Mouse (Mus musculus) limb, embryonic 15.5 days (tissue): ENCODE measurements around the gene Grik4. TPM values are rescaled to one million over a fixed set of nuclear protein-coding genes. Genes with fewer than 3 reads are reported as not detected.

ENCODE experiments used
- ATAC-seq: fragments of 200-750 bp; cut with Nextera tagmentation; 2 replicates; pipeline ENCODE4 v1.8.0; 2017; ENCODE audit warnings: low read depth, moderate TSS enrichment; ENCODE audit not compliant: insufficient number of reproducible peaks, low FRiP score, low TSS enrichment
- H3K27ac ChIP-seq: fragments of 300-500 bp; sonication (generic); 2 replicates; pipeline ENCODE4 v1.5.1; 2015; ENCODE audit warnings: moderate library complexity, mild to moderate bottlenecking, inconsistent platforms
- H3K27me3 ChIP-seq: fragments of 300-500 bp; sonication (generic); 2 replicates; pipeline ENCODE4 v1.6.1; 2015; ENCODE audit warnings: inconsistent platforms
- H3K36me3 ChIP-seq: fragments of 300-500 bp; sonication (generic); 2 replicates; pipeline ENCODE4 v1.6.1; 2015; ENCODE audit warnings: inconsistent platforms
- H3K4me1 ChIP-seq: fragments of 300-500 bp; sonication (generic); 2 replicates; pipeline ENCODE4 v1.6.1; 2015; ENCODE audit warnings: inconsistent platforms
- H3K4me2 ChIP-seq: fragments of 300-500 bp; sonication (generic); 2 replicates; pipeline ENCODE4 v1.6.1; 2015; ENCODE audit warnings: mild to moderate bottlenecking, inconsistent platforms
- H3K4me3 ChIP-seq: fragments of 300-500 bp; sonication (generic); 2 replicates; pipeline ENCODE4 v1.5.1; 2015; ENCODE audit warnings: mild to moderate bottlenecking, inconsistent platforms
- H3K9ac ChIP-seq: fragments of 300-500 bp; sonication (generic); 2 replicates; pipeline ENCODE4 v1.6.1; 2015; ENCODE audit warnings: inconsistent platforms
- H3K9me3 ChIP-seq: fragments of 300-500 bp; sonication (generic); 2 replicates; pipeline ENCODE4 v1.6.1; 2016; ENCODE audit warnings: inconsistent platforms
- WGBS: fragments of 180-500 bp; shearing (Covaris S2); methylation state at CpG from one replicate; pipeline ENCODE4 v1.1.7; 2015; 5-methylcytosine and 5-hydroxymethylcytosine counted together
- polyA plus RNA-seq: library from polyadenylated mRNA; unstranded; fragments of >200 nt; fragmentation: Nextera tagmentation; extraction: Ambion mirVana; gene quantifications from 2 replicates; pipeline ENCODE4 v1.2.1, GENCODE M21; 2015

Grik4 gene
- polyA plus RNA-seq, 1 experiment from 2014 or later = 1.4 TPM

GRCm38 (mm10) chr9:42816815-42817214, 127.5 kb downstream of the Grik4 start:
- WGBS = 73% methylated on average over 1 of the region's 1 CpGs
- no peak for ATAC-seq

DNA sequence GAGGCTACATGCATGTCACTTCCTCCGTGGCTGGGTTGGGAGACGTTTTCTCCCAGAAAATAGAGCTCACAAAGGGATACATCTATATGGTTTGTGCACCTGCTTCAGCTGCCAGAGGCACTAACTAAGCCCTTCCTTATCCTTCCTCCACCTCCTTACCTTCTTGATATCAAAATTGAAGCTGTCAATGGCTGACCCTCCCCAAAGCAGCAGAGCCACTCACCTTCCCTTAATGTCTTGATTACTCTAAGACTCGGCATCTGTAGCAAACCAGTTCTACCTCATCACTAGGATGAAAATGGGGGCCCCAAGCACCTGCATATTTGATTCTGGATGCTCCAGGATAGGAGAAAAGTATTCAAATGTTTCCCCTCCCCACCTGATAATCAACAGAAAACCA, 135.1 kb downstream of the Grik4 start:
- Histone ChIP-seq H3K4me2 (no peak overlapping the region), H3K4me1 (no peaks in the 10 kb centered on the region), H3K27ac (no peak overlapping the region), H3K9ac (no peak overlapping the region), H3K9me3 (no peaks in the 10 kb centered on the region), H3K36me3 (no peaks in the 10 kb centered on the region), H3K27me3 (no peaks in the 10 kb centered on the region), H3K4me3 (no peak overlapping the region)
- ATAC-seq = no peak
- WGBS = 92% methylated on average over 3 of the region's 3 CpGs

More at GRCm38 (mm10) chr9:42816815-42817214, 127.5 kb downstream of the Grik4 start:
- no peaks in the 10 kb centered on the region for H3K4me1 ChIP-seq
- no peak overlapping the region for H3K4me2 ChIP-seq
- no peaks in the 10 kb centered on the region for H3K36me3 ChIP-seq
- H3K4me3 ChIP-seq = no peak overlapping the region
- no peak overlapping the region for H3K9ac ChIP-seq
- H3K27ac ChIP-seq = no peak overlapping the region
- no peaks in the 10 kb centered on the region for H3K9me3 ChIP-seq
- no peaks in the 10 kb centered on the region for H3K27me3 ChIP-seq

- Histone ChIP-seq H3K36me3 (no peaks in the 10 kb centered on the region), H3K4me2 (no peak overlapping the region), H3K4me3 (no peak overlapping the region), H3K27ac (no peak overlapping the region), H3K9ac (no peak overlapping the region), H3K4me1 (no peaks in the 10 kb centered on the region), H3K9me3 (no peaks in the 10 kb centered on the region), H3K27me3 (no peaks in the 10 kb centered on the region)
- WGBS = 70% methylated on average over 9 of the region's 9 CpGs
- no peak for ATAC-seq
Observed at GRCm38 (mm10) chr9:42808394-42808793, 135.9 kb downstream of the Grik4 start.

- no peaks in the 10 kb centered on the region for H3K27me3 ChIP-seq
- 74% methylated on average over 3 of the region's 3 CpGs for WGBS
- no peaks in the 10 kb centered on the region for H3K9me3 ChIP-seq
- H3K27ac ChIP-seq = no peak overlapping the region
- no peak overlapping the region for H3K4me3 ChIP-seq
- no peak for ATAC-seq
- H3K36me3 ChIP-seq = no peaks in the 10 kb centered on the region
- peaks cover 13% of the 10 kb centered on the region for H3K4me1 ChIP-seq
- H3K9ac ChIP-seq = no peak overlapping the region
- H3K4me2 ChIP-seq = no peak overlapping the region
Observed at GRCm38 (mm10) chr9:42803061-42803491, 141.2 kb downstream of the Grik4 start.

- Histone ChIP-seq H3K9me3 (no peaks in the 10 kb centered on the region), H3K36me3 (no peaks in the 10 kb centered on the region), H3K27ac (no peak overlapping the region), H3K4me3 (no peak overlapping the region), H3K27me3 (no peaks in the 10 kb centered on the region), H3K9ac (no peak overlapping the region), H3K4me2 (no peak overlapping the region), H3K4me1 (peaks cover 13% of the 10 kb centered on the region)
- no peak for ATAC-seq
- 39% methylated on average over 11 of the region's 11 CpGs for WGBS
Observed at GRCm38 (mm10) chr9:42801929-42802328, 142.4 kb downstream of the Grik4 start.

DNA sequence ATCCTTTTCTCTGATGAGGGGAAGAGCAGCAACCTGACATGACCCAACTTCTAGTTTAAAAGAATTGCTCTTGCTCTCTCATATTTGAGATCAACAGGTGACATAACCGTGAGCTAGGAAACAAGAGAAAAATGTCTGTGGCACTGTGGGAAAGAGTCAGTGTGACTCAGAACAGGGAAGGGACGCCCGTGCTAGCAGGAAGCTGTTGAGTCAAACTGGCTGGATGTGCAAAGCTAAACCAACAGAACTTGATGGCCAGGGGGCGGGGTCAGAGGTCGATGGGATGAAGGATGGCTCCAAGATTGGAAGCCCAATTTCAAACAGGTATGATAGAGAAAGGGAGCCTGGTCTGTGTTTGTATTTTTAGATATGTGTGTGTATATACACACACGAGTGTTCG, 144.2 kb downstream of the Grik4 start:
- H3K9ac ChIP-seq = no peak overlapping the region
- no peak for ATAC-seq
- 84% methylated on average over 7 of the region's 7 CpGs for WGBS

GRCm38 (mm10) chr9:42799694-42800093, 144.6 kb downstream of the Grik4 start:
- no peak overlapping the region for H3K4me2 ChIP-seq
- no peaks in the 10 kb centered on the region for H3K27me3 ChIP-seq
- no peaks in the 10 kb centered on the region for H3K9me3 ChIP-seq
- peaks cover 13% of the 10 kb centered on the region for H3K4me1 ChIP-seq
- H3K36me3 ChIP-seq = no peaks in the 10 kb centered on the region
- no peak for ATAC-seq
- H3K4me3 ChIP-seq = no peak overlapping the region
- no peak overlapping the region for H3K9ac ChIP-seq
- H3K27ac ChIP-seq = no peak overlapping the region
- WGBS = 73% methylated on average over 5 of the region's 5 CpGs

More for the DNA sequence above, 144.2 kb downstream of the Grik4 start:
- no peak overlapping the region for H3K4me3 ChIP-seq
- H3K27ac ChIP-seq = no peak overlapping the region
- H3K4me2 ChIP-seq = no peak overlapping the region
- H3K4me1 ChIP-seq = peaks cover 13% of the 10 kb centered on the region
- H3K9me3 ChIP-seq = no peaks in the 10 kb centered on the region
- H3K27me3 ChIP-seq = no peaks in the 10 kb centered on the region
- no peaks in the 10 kb centered on the region for H3K36me3 ChIP-seq

- H3K4me3 ChIP-seq = no peak overlapping the region
- H3K27ac ChIP-seq = no peak overlapping the region
- no peaks in the 10 kb centered on the region for H3K9me3 ChIP-seq
- ATAC-seq = no peak
- no peaks in the 10 kb centered on the region for H3K36me3 ChIP-seq
- H3K27me3 ChIP-seq = no peaks in the 10 kb centered on the region
- no peak overlapping the region for H3K4me2 ChIP-seq
- 32% methylated on average over 5 of the region's 5 CpGs for WGBS
- no peak overlapping the region for H3K9ac ChIP-seq
- H3K4me1 ChIP-seq = peaks cover 13% of the 10 kb centered on the region
Observed at GRCm38 (mm10) chr9:42799242-42799641, 145.1 kb downstream of the Grik4 start.

DNA sequence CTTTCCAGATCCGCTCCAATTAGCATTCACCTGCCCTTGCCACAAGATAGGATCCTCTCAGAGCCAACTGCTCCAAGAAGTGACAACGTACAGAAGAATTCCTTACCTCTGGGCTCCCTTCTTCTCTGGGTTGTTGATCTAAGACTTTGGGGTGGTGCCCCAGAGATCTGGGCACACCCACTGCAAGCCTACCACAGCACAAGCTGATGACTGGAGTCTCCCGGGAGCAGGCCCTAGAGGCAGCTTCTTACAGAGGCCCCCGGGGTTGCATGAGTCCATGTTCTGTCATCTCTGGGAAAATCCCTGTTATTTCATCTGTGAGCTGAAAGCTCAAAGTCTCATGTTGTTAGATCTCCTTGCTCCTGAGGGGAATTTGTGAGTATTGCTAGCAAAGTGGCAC, 146.0 kb downstream of the Grik4 start:
- H3K4me2 ChIP-seq = no peak overlapping the region
- no peak for ATAC-seq
- H3K9ac ChIP-seq = no peak overlapping the region
- no peaks in the 10 kb centered on the region for H3K9me3 ChIP-seq
- peaks cover 13% of the 10 kb centered on the region for H3K4me1 ChIP-seq
- no peak overlapping the region for H3K4me3 ChIP-seq
- 69% methylated on average over 4 of the region's 4 CpGs for WGBS
- H3K27me3 ChIP-seq = 0 out of 2 replicates have a peak, but pooled peaks cover 3% of the 10 kb centered on the region
- H3K36me3 ChIP-seq = no peaks in the 10 kb centered on the region
- H3K27ac ChIP-seq = no peak overlapping the region

DNA sequence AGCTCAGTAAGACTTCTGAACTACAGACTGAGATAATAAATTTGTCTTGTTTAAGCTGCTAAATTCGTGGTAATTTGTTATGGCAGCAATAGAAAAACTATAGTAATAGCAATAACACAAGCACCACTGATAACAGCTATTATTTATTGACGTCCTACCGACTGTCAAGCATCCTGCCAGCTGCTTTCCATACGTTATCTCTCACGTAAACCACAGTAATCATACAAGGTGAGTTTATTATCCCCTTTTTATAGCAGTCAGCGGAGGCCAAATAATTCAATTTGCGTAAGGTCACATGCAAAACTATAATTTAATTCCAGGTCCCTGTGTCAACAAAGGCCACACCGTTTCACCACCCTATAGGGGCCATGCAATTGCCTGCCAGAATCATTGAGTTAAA, 147.0 kb downstream of the Grik4 start:
- peaks cover 9% of the 10 kb centered on the region for H3K27me3 ChIP-seq
- no peak overlapping the region for H3K9ac ChIP-seq
- no peaks in the 10 kb centered on the region for H3K36me3 ChIP-seq
- WGBS = 58% methylated on average over 8 of the region's 8 CpGs
- H3K9me3 ChIP-seq = no peaks in the 10 kb centered on the region
- H3K4me2 ChIP-seq = no peak overlapping the region
- H3K27ac ChIP-seq = no peak overlapping the region
- H3K4me1 ChIP-seq = peaks cover 13% of the 10 kb centered on the region
- ATAC-seq = no peak
- H3K4me3 ChIP-seq = no peak overlapping the region

DNA sequence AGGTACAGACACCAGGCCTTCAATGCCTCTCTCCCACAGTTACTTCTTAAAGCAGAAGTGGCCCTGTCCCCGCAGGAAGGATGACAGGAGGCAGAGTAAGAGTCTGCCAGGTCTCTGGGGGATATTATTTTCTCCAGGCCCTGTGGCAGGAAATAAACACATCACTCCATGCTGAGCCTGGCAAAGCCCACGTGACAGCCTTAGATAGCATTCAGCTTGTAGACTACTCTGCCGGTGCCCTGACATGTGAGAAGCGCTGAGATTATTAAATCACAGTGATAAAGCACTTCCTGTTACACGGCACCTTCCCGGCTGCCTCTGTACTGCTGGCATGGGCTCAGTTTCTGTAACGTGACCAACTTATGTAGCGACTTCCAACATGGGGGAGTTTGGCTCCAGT, 148.4 kb downstream of the Grik4 start:
- H3K36me3 ChIP-seq = no peaks in the 10 kb centered on the region
- ATAC-seq = no peak
- H3K4me1 ChIP-seq = peaks cover 13% of the 10 kb centered on the region
- no peak overlapping the region for H3K4me3 ChIP-seq
- H3K27ac ChIP-seq = no peak overlapping the region
- H3K27me3 ChIP-seq = peaks cover 11% of the 10 kb centered on the region
- no peaks in the 10 kb centered on the region for H3K9me3 ChIP-seq
- no peak overlapping the region for H3K4me2 ChIP-seq
- 24% methylated on average over 8 of the region's 8 CpGs for WGBS
- H3K9ac ChIP-seq = no peak overlapping the region

DNA sequence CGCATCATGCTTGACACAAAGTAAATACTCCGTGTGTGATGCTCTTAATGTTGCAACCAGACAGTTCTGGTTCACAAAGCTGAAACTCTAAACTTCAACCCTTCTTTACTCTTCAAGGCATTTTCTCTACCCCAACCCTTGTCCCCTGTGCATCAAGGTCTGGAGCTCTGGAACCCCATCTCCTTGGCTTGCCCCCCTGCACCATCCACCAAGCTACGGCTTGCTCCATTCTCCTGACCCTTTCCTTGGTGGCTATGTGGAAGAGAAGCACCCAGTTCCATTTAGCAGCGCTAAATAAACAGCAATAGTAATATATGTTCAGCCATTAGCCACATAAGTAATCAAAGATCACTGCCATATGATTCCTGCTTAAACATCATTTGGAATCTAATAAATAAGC, 150.3 kb downstream of the Grik4 start:
- no peak overlapping the region for H3K27ac ChIP-seq
- ATAC-seq = no peak
- no peaks in the 10 kb centered on the region for H3K36me3 ChIP-seq
- H3K4me1 ChIP-seq = peaks cover 5% of the 10 kb centered on the region
- no peak overlapping the region for H3K4me2 ChIP-seq
- no peak overlapping the region for H3K4me3 ChIP-seq
- no peaks in the 10 kb centered on the region for H3K9me3 ChIP-seq
- peaks cover 11% of the 10 kb centered on the region for H3K27me3 ChIP-seq
- H3K9ac ChIP-seq = no peak overlapping the region
- WGBS = 82% methylated on average over 4 of the region's 4 CpGs

GRCm38 (mm10) chr9:42793581-42793980, 150.7 kb downstream of the Grik4 start:
- Histone ChIP-seq H3K27ac (no peak overlapping the region), H3K4me1 (peaks cover under 1% of the 10 kb centered on the region; the same call in 1 of the 2 replicates), H3K4me3 (no peak overlapping the region), H3K36me3 (no peaks in the 10 kb centered on the region), H3K9me3 (no peaks in the 10 kb centered on the region), H3K4me2 (no peak overlapping the region), H3K9ac (no peak overlapping the region), H3K27me3 (peaks cover 11% of the 10 kb centered on the region)
- no peak for ATAC-seq
- 74% methylated on average over 8 of the region's 8 CpGs for WGBS
